Mouse (Mus musculus) C2C12 (cell line): Measurements from ENCODE around the gene Gm26602.

Experiments used
- CTCF ChIP-seq: IDR thresholded peaks from one replicate; pipeline ENCODE4 v1.5.1; 2011; ENCODE audit not compliant: control insufficient read depth, insufficient read depth, insufficient read length
- FOSL1 ChIP-seq: IDR thresholded peaks from one replicate; pipeline ENCODE4 v1.8.0; 2011; ENCODE audit warnings: mild to moderate bottlenecking, low read length; ENCODE audit not compliant: poor library complexity, insufficient read depth, severe bottlenecking
- MAX ChIP-seq: IDR thresholded peaks from one replicate; pipeline ENCODE4 v1.6.1; 2011; ENCODE audit warnings: mild to moderate bottlenecking, control low read depth
- MYOG ChIP-seq: IDR thresholded peaks from one replicate; pipeline ENCODE4 v1.6.1; 2011; ENCODE audit not compliant: control insufficient read depth, insufficient read length; ENCODE audit errors: extremely low read depth
- USF1 ChIP-seq: IDR thresholded peaks from one replicate; pipeline ENCODE4 v1.6.1; 2011; ENCODE audit warnings: low read depth, mild to moderate bottlenecking, control low read depth, moderate library complexity

GRCm38 (mm10) chr10:79921572-79921971 is 10.9 kb downstream of the Gm26602 start:
- TF ChIP-seq CTCF, result no peak
- TF ChIP-seq USF1, result no peak
- no peak for TF ChIP-seq MAX
- TF ChIP-seq MYOG, result no peak
- no peak for TF ChIP-seq FOSL1
